Mouse (Mus musculus) lung, embryonic 14.5 days (tissue): Measurements from ENCODE around the gene Ubqln1. TPM values are rescaled to one million over a fixed set of nuclear protein-coding genes. Genes with fewer than 3 reads are reported as not detected.

ENCODE experiments used
- ATAC-seq: fragments of 200-750 bp; cut with Nextera tagmentation; 2 replicates; pipeline ENCODE4 v1.8.0; 2017; ENCODE audit warnings: mild to moderate bottlenecking, moderate TSS enrichment, moderate library complexity; ENCODE audit not compliant: insufficient read depth
- DNase-seq: peaks from one replicate; pipeline ENCODE4 v3.0.0-alpha.2; 2015
- H3K27ac ChIP-seq: fragments of 300-500 bp; sonication (generic); 2 replicates; pipeline ENCODE4 v1.5.1; 2014; ENCODE audit warnings: low read depth, mild to moderate bottlenecking, moderate library complexity
- H3K27me3 ChIP-seq: fragments of 300-500 bp; sonication (generic); 2 replicates; pipeline ENCODE4 v1.6.1; 2014; ENCODE audit warnings: low read length, control low read depth; ENCODE audit not compliant: insufficient read depth
- H3K36me3 ChIP-seq: fragments of 300-500 bp; sonication (generic); 2 replicates; pipeline ENCODE4 v1.6.1; 2014; ENCODE audit warnings: control low read depth; ENCODE audit not compliant: insufficient read depth
- H3K4me1 ChIP-seq: fragments of 300-500 bp; sonication (generic); 2 replicates; pipeline ENCODE4 v1.6.1; 2014; ENCODE audit warnings: antibody characterized with exemption, control low read depth; ENCODE audit not compliant: insufficient read depth
- H3K4me2 ChIP-seq: fragments of 300-500 bp; sonication (generic); 2 replicates; pipeline ENCODE4 v1.6.1; 2014; ENCODE audit warnings: mild to moderate bottlenecking
- H3K4me3 ChIP-seq: fragments of 300-500 bp; sonication (generic); 2 replicates; pipeline ENCODE4 v1.5.1; 2014; ENCODE audit warnings: low read depth, low read length
- H3K9ac ChIP-seq: fragments of 300-500 bp; sonication (generic); 2 replicates; pipeline ENCODE4 v1.6.1; 2014
- H3K9me3 ChIP-seq: fragments of 300-500 bp; sonication (generic); 2 replicates; pipeline ENCODE4 v1.6.1; 2016; ENCODE audit warnings: low read depth, low read length, control low read depth
- CTCF ChIP-seq: IDR thresholded peaks from 2 replicates; pipeline ENCODE4 v1.5.1; 2016; ENCODE audit warnings: antibody characterized with exemption, low read depth
- WGBS: fragments of 180-500 bp; shearing (Covaris S2); extraction: QIAGEN DNeasy Blood & Tissue Kit; methylation state at CpG from one replicate; pipeline ENCODE4 v1.1.7; 2014; 5-methylcytosine and 5-hydroxymethylcytosine counted together
- polyA plus RNA-seq: library from polyadenylated mRNA; unstranded; fragments of >200 nt; fragmentation: Nextera tagmentation; extraction: Ambion mirVana; gene quantifications from 2 replicates; pipeline ENCODE4 v1.2.1, GENCODE M21; 2014

Gene Ubqln1
- polyA plus RNA-seq, 1 experiment from 2014 or later, result 107 TPM

DNA sequence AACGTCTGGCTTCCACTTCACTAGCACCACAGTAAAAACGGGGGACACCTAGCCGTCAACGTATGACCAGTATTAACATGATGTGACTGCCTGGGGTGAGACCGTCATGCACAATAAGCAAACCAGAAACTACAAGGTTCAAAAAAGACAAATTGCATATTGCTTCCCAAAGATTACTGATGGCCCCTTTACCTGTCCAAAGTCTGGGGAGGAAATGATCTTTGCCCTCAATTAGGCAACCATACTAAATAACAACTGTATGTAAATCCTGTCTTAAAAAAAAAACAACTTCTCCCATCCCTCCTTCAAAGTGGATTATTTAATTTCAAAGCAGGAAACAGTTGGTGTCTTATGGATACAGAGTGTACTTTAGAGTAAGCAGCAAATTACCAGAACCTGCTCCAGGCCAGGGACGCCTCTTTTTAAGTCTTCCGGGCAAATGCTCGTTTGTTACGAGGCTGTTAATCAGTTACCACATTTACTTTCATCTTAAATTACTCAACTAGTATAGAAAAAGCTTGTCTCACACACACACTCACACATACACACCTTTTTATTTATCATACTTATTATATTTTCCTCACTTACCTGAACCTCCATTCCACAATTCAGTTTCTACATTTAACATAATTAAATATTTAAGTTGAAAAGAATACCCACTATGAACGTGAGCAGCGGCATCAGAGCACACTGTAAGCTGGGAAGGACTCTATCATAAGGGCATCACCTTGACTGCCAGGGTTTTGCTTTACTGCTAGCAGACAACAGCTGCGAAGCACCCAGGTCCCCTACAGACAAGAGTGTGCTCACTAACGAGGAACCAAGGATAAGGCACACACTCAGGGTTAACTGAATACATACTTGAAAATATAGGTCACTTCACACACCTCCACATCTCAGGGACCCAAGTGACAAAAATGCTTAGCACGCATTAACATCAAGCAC lies 33.6 kb downstream of the Ubqln1 start:
- Histone ChIP-seq H3K9ac (no peak overlapping the region), H3K9me3 (no peaks in the 10 kb centered on the region), H3K36me3 (peaks cover 74% of the 10 kb centered on the region), H3K27me3 (no peaks in the 10 kb centered on the region), H3K4me1 (no peaks in the 10 kb centered on the region), H3K4me3 (no peak overlapping the region), H3K27ac (no peak overlapping the region), H3K4me2 (no peak overlapping the region)
- DNase-seq, result no peak
- WGBS, result 84% methylated on average over 14 of the region's 14 CpGs
- no peak for TF ChIP-seq CTCF
- no peak for ATAC-seq

GRCm38 (mm10) chr13:58177511-58178208 lies 37.8 kb downstream of the Ubqln1 start:
- no peak for TF ChIP-seq CTCF
- Histone ChIP-seq H3K27me3 (no peaks in the 10 kb centered on the region), H3K4me1 (no peaks in the 10 kb centered on the region), H3K36me3 (peaks cover 86% of the 10 kb centered on the region), H3K4me2 (no peak overlapping the region), H3K27ac (no peak overlapping the region), H3K9ac (no peak overlapping the region), H3K9me3 (no peaks in the 10 kb centered on the region), H3K4me3 (no peak overlapping the region)
- 87% methylated on average over 9 of the region's 9 CpGs for WGBS
- ATAC-seq, result no peak
- no peak for DNase-seq

DNA sequence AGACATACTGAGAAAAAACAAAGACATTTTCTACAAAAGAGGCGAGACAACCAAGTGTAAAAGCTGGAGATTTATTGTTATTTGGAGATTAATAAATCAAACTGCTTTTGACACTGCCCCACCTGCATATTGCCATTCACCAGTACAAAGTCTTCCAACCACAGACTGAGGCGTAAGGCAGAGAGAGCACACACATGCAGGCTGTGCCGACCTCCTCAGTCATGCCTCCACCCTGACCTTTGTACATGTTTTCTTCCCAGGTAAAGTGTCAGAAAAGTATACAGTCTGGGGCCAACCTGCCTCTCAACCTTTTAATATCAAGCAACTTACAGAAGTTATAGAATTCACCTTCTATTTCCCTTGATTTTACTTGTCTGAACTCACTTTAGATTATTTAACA lies 39.3 kb downstream of the Ubqln1 start:
- Histone ChIP-seq H3K27me3 (no peaks in the 10 kb centered on the region), H3K27ac (no peak overlapping the region), H3K4me1 (no peaks in the 10 kb centered on the region), H3K4me2 (no peak overlapping the region), H3K4me3 (no peak overlapping the region), H3K9ac (no peak overlapping the region), H3K36me3 (peaks cover 76% of the 10 kb centered on the region), H3K9me3 (no peaks in the 10 kb centered on the region)
- 80% methylated on average over 3 of the region's 3 CpGs for WGBS
- DNase-seq, result no peak
- no peak for ATAC-seq
- no peak for TF ChIP-seq CTCF

GRCm38 (mm10) chr13:58168119-58168518 lies 47.3 kb downstream of the Ubqln1 start:
- ATAC-seq (no peak), DNase-seq (no peak)
- no peaks in the 10 kb centered on the region for H3K4me1 ChIP-seq
- H3K27ac ChIP-seq, result no peak overlapping the region
- no peak overlapping the region for H3K4me3 ChIP-seq
- peaks cover 22% of the 10 kb centered on the region; the same call in 1 of the 2 replicates for H3K36me3 ChIP-seq
- no peaks in the 10 kb centered on the region for H3K27me3 ChIP-seq
- no peaks in the 10 kb centered on the region for H3K9me3 ChIP-seq
- no peak overlapping the region for H3K4me2 ChIP-seq
- H3K9ac ChIP-seq, result no peak overlapping the region
- no peak for TF ChIP-seq CTCF

DNA sequence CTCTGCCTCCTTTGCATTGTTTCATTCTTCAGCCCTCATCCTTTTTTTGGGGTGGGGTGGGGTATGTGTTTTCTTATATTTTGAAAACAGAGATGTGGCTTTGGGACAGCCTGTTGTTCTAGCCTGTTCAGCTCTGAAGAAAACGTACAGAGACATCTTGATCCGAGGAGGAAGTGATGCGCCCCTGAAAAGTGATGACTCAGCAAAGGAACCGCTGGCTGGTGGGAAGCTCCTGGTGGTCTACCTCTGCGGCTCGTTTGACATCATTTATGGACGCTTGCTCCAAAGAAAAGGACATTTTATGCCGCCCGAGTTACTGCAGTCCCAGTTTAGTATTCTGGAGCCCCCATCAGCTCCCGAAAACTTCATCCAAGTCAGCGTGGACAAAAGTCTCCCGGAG lies 52.1 kb downstream of the Ubqln1 start:
- ATAC-seq (no peak), DNase-seq (no peak)
- Histone ChIP-seq H3K27ac (no peak overlapping the region), H3K27me3 (no peaks in the 10 kb centered on the region), H3K4me1 (no peaks in the 10 kb centered on the region), H3K9me3 (no peaks in the 10 kb centered on the region), H3K4me3 (no peak overlapping the region), H3K4me2 (no peak overlapping the region), H3K36me3 (peaks cover 33% of the 10 kb centered on the region), H3K9ac (no peak overlapping the region)
- no peak for TF ChIP-seq CTCF
- 96% methylated on average over 12 of the region's 12 CpGs for WGBS

DNA sequence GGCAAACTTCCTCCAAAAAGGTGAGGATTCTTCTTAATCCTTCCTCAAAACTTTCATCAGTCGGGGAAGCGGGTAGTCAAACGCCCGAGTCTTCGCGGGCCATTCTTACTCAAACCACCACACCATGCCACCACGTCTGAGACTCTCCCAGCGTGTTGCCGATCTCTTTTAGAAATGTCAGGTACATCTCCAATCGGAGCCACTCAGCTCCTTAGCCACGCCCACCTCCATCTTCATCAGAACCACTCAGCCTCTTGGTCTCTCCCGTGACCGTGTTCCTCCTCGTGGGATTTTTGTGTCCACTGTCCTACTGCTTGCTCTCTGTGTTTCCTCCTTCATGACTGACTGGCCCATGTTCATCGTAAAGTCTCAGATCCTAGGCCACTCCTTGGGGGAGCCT lies 54.7 kb downstream of the Ubqln1 start:
- Histone ChIP-seq H3K27ac (no peak overlapping the region), H3K4me2 (no peak overlapping the region), H3K4me1 (no peaks in the 10 kb centered on the region), H3K4me3 (no peak overlapping the region), H3K27me3 (no peaks in the 10 kb centered on the region), H3K9ac (no peak overlapping the region), H3K9me3 (no peaks in the 10 kb centered on the region), H3K36me3 (peaks cover 28% of the 10 kb centered on the region)
- DNase-seq (no peak), ATAC-seq (no peak)
- WGBS, result 95% methylated on average over 15 of the region's 15 CpGs
- TF ChIP-seq CTCF, result no peak
